Mouse (Mus musculus) bone marrow, adult 2 months (tissue): ENCODE data around the gene Pgap2. TPM values are rescaled to one million over a fixed set of nuclear protein-coding genes. Genes with fewer than 3 reads are reported as not detected.
A peak's percentile ranks its signal among the peaks of the same experiment; 100 is the strongest.

ENCODE experiments used
- H3K27ac ChIP-seq: fragments of 200-500 bp; 2 replicates; pipeline ENCODE4 v1.5.1; 2012; ENCODE audit warnings: low read depth, mild to moderate bottlenecking, control low read depth, inconsistent platforms, low read length; ENCODE audit not compliant: control insufficient read depth, poor library complexity, insufficient read depth
- H3K4me1 ChIP-seq: fragments of 200-500 bp; 2 replicates; pipeline ENCODE4 v1.6.1; 2011; ENCODE audit warnings: low read length; ENCODE audit not compliant: control insufficient read depth, insufficient read depth
- H3K4me3 ChIP-seq: fragments of 200-500 bp; replicated peaks from 2 replicates; pipeline ENCODE3; 2011; ENCODE audit warnings: mild to moderate bottlenecking, low read depth, low read length, control low read depth; ENCODE audit not compliant: control insufficient read depth
- CTCF ChIP-seq: fragments of 200-500 bp; IDR thresholded peaks from 2 replicates; pipeline ENCODE4 v1.5.1; 2011; ENCODE audit warnings: low read length, control low read depth; ENCODE audit not compliant: control insufficient read depth, insufficient read depth
- POLR2A ChIP-seq: fragments of 200-500 bp; IDR thresholded peaks from 2 replicates; pipeline ENCODE4 v1.6.1; 2011; ENCODE audit warnings: low read depth, mild to moderate bottlenecking, control low read depth, low read length, borderline replicate concordance; ENCODE audit not compliant: control insufficient read depth
- WGBS: fragments of 180-500 bp; shearing (Covaris S2); methylation state at CpG from one replicate; pipeline ENCODE4 v1.1.7; 2018; 5-methylcytosine and 5-hydroxymethylcytosine counted together
- polyA plus RNA-seq: library from polyadenylated mRNA; stranded (reverse); fragments of >200 nt; gene quantifications from 2 replicates; pipeline ENCODE4 v1.2.4, GENCODE M21; 2011; ENCODE audit warnings: low replicate concordance; ENCODE audit not compliant: missing spikeins, insufficient read depth, insufficient read length

The Pgap2 gene
- polyA plus RNA-seq, 1 experiment = 24.4 TPM

GRCm38 (mm10) chr7:102266401-102267042 is 56.5 kb downstream of the Pgap2 start:
- Histone ChIP-seq H3K4me3 (peak overlapping the region; percentile 55), H3K4me1 (no peaks in the 10 kb centered on the region; the same call in 1 of the 2 replicates), H3K27ac (peak overlapping the region; percentile 97)
- TF ChIP-seq POLR2A = no peak
- no peak for TF ChIP-seq CTCF
- WGBS = 1% methylated on average over 14 of the region's 14 CpGs

- under 1% methylated on average over 34 of the region's 34 CpGs for WGBS
- peak overlapping the region; percentile 97 for H3K27ac ChIP-seq
Measured at GRCm38 (mm10) chr7:102267113-102267579, 57.1 kb downstream of the Pgap2 start.

GRCm38 (mm10) chr7:102267601-102268394 is 57.8 kb downstream of the Pgap2 start, which contains the start of gene Stim1:
Gene Stim1, plus strand, starts transcription at chr7:102267806.
- under 1% methylated on average over 62 of the region's 73 CpGs for WGBS
- peak within 1 kb of the TSS; percentile 95 for H3K4me3 ChIP-seq
- peak within 1 kb of the TSS; percentile 97 for H3K27ac ChIP-seq
- no peaks in the 10 kb centered on the region; the same call in 1 of the 2 replicates for H3K4me1 ChIP-seq
- TF ChIP-seq POLR2A = 0 out of 2 replicates have a peak, but pooled peaks have one; percentile 32
- TF ChIP-seq CTCF = no peak

More at GRCm38 (mm10) chr7:102267113-102267579, 57.1 kb downstream of the Pgap2 start:
- H3K4me1 ChIP-seq = no peaks in the 10 kb centered on the region; the same call in 1 of the 2 replicates
- peak overlapping the region; percentile 86 for H3K4me3 ChIP-seq
- TF ChIP-seq POLR2A (no peak), CTCF (peak; percentile 82)

- Histone ChIP-seq H3K27ac (peak overlapping the region; percentile 77), H3K4me3 (peak overlapping the region; percentile 95), H3K4me1 (no peaks in the 10 kb centered on the region; the same call in 1 of the 2 replicates)
- TF ChIP-seq POLR2A (no peak), CTCF (no peak)
- WGBS = 2% methylated on average over 12 of the region's 12 CpGs
Measured at GRCm38 (mm10) chr7:102268395-102268748, 58.4 kb downstream of the Pgap2 start.

GRCm38 (mm10) chr7:102272422-102272948 is 62.5 kb downstream of the Pgap2 start:
- Histone ChIP-seq H3K27ac (no peak overlapping the region), H3K4me1 (no peaks in the 10 kb centered on the region; the same call in 1 of the 2 replicates), H3K4me3 (no peak overlapping the region)
- TF ChIP-seq CTCF = no peak
- TF ChIP-seq POLR2A = no peak
- 90% methylated on average over 3 of the region's 3 CpGs for WGBS

- no peak overlapping the region for H3K27ac ChIP-seq
- WGBS = 95% methylated on average over 1 of the region's 1 CpGs
- H3K4me3 ChIP-seq = no peak overlapping the region
- H3K4me1 ChIP-seq = no peaks in the 10 kb centered on the region
- TF ChIP-seq POLR2A (no peak), CTCF (no peak)
Measured at GRCm38 (mm10) chr7:102281403-102281802, 71.4 kb downstream of the Pgap2 start.

GRCm38 (mm10) chr7:102282261-102282660 is 72.3 kb downstream of the Pgap2 start:
- no peak overlapping the region for H3K27ac ChIP-seq
- no peak overlapping the region for H3K4me3 ChIP-seq
- H3K4me1 ChIP-seq = no peaks in the 10 kb centered on the region
- WGBS = 79% methylated on average over 5 of the region's 5 CpGs
- TF ChIP-seq POLR2A (no peak), CTCF (no peak)

Other genes starting within 250 kb of the Pgap2 start
- 12.9 and 17.6 TPM in 2 replicates for gene Il18bp, start 191.5 kb upstream of the Pgap2 start, polyA plus RNA-seq
- 10.0 and 12.9 TPM in 2 replicates for gene Rnf121, start 144.7 kb upstream of the Pgap2 start, polyA plus RNA-seq
- 33.8 and 35.5 TPM in 2 replicates for gene Xndc1, start 144.7 kb upstream of the Pgap2 start, polyA plus RNA-seq
- 1.0 and 3.2 TPM in 2 replicates for gene Xntrpc, start 144.5 kb upstream of the Pgap2 start, polyA plus RNA-seq
- gene Trpc2, start 127.1 kb upstream of the Pgap2 start, polyA plus RNA-seq = not detected in 2 replicates
- gene Art1, start 108.5 kb upstream of the Pgap2 start, polyA plus RNA-seq = not detected in 2 replicates
- 3.6 TPM in 1 of 2 replicates, not detected in the other for gene Art5, start 100.7 kb upstream of the Pgap2 start, polyA plus RNA-seq
- gene Chrna10, start 93.4 kb upstream of the Pgap2 start, polyA plus RNA-seq = not detected in 2 replicates
- 10.4 and 18.9 TPM in 2 replicates for gene Nup98, start within 50 bp of the Pgap2 start, polyA plus RNA-seq
- 89.0 and 95.2 TPM in 2 replicates for gene Rhog, start 45.8 kb downstream of the Pgap2 start, polyA plus RNA-seq
- gene Stim1, start 57.6 kb downstream of the Pgap2 start, polyA plus RNA-seq = 12.8 and 24.8 TPM in 2 replicates
- 151 and 245 TPM in 2 replicates for gene Rrm1, start 231.5 kb downstream of the Pgap2 start, polyA plus RNA-seq